Mouse (Mus musculus) heart, embryonic 14.5 days (tissue): ENCODE results near the gene Pth2. TPM values are rescaled to one million over a fixed set of nuclear protein-coding genes. Genes with fewer than 3 reads are reported as not detected.

Experiments used
- ATAC-seq: fragments of 200-750 bp; cut with Nextera tagmentation; 2 replicates; pipeline ENCODE4 v1.8.0; 2017; ENCODE audit warnings: low read depth, moderate TSS enrichment; ENCODE audit not compliant: insufficient number of reproducible peaks, insufficient read depth, low FRiP score
- H3K27ac ChIP-seq, 2 experiments: fragments of 200-500 bp in 1 of 2; fragments of 300-500 bp in 1 of 2; sonication (generic) in 1 of 2; replicated peaks in 1 of 2; 2 replicates each; pipeline ENCODE4 v1.5.1; 2012 to 2014; ENCODE audit warnings: low read depth in 2 of 2, low read length in 2 of 2, control low read depth in 1 of 2, mild to moderate bottlenecking in 1 of 2, mixed read lengths in 1 of 2; ENCODE audit not compliant: control insufficient read depth in 1 of 2, insufficient read depth in 1 of 2
- H3K27me3 ChIP-seq: fragments of 300-500 bp; sonication (generic); 2 replicates; pipeline ENCODE4 v1.6.1; 2014; ENCODE audit warnings: mild to moderate bottlenecking, low read length, control low read depth; ENCODE audit not compliant: control insufficient read depth, insufficient read depth
- H3K36me3 ChIP-seq: fragments of 300-500 bp; sonication (generic); 2 replicates; pipeline ENCODE4 v1.6.1; 2014; ENCODE audit warnings: mild to moderate bottlenecking, control low read depth, low read length, mixed read lengths; ENCODE audit not compliant: control insufficient read depth, insufficient read depth
- H3K4me1 ChIP-seq, 2 experiments: fragments of 200-500 bp in 1 of 2; fragments of 300-500 bp in 1 of 2; sonication (generic) in 1 of 2; 2 replicates each; pipeline ENCODE4 v1.6.1; 2012 to 2014; ENCODE audit warnings: low read length in 2 of 2, control low read depth in 1 of 2, mixed read lengths in 1 of 2; ENCODE audit not compliant: control insufficient read depth in 2 of 2, insufficient read depth in 2 of 2
- H3K4me2 ChIP-seq: fragments of 300-500 bp; sonication (generic); 2 replicates; pipeline ENCODE4 v1.6.1; 2014; ENCODE audit warnings: mild to moderate bottlenecking, low read length
- H3K4me3 ChIP-seq, 2 experiments: fragments of 200-500 bp in 1 of 2; fragments of 300-500 bp in 1 of 2; sonication (generic) in 1 of 2; 2 replicates each; pipeline ENCODE4 v1.5.1; 2012 to 2014; ENCODE audit warnings: low read length in 2 of 2, mild to moderate bottlenecking in 2 of 2, control low read depth in 1 of 2, low read depth in 1 of 2, moderate library complexity in 1 of 2; ENCODE audit not compliant: control insufficient read depth in 1 of 2, insufficient read depth in 1 of 2
- H3K9ac ChIP-seq: fragments of 300-500 bp; sonication (generic); 2 replicates; pipeline ENCODE4 v1.6.1; 2014; ENCODE audit warnings: mild to moderate bottlenecking, low read length
- H3K9me3 ChIP-seq: fragments of 300-500 bp; sonication (generic); 2 replicates; pipeline ENCODE4 v1.6.1; 2016; ENCODE audit warnings: low read length, control low read depth; ENCODE audit not compliant: control insufficient read depth
- WGBS: fragments of 180-500 bp; shearing (Covaris S2); extraction: QIAGEN DNeasy Blood & Tissue Kit; methylation state at CpG from one replicate; pipeline ENCODE4 v1.1.7; 2014; 5-methylcytosine and 5-hydroxymethylcytosine counted together
- polyA plus RNA-seq: library from polyadenylated mRNA; unstranded; fragments of >200 nt; fragmentation: Nextera tagmentation; extraction: Ambion mirVana; gene quantifications from 2 replicates; pipeline ENCODE4 v1.2.1, GENCODE M21; 2014

Gene Pth2
- polyA plus RNA-seq, 1 experiment from 2014 or later, result 0.61 TPM

DNA sequence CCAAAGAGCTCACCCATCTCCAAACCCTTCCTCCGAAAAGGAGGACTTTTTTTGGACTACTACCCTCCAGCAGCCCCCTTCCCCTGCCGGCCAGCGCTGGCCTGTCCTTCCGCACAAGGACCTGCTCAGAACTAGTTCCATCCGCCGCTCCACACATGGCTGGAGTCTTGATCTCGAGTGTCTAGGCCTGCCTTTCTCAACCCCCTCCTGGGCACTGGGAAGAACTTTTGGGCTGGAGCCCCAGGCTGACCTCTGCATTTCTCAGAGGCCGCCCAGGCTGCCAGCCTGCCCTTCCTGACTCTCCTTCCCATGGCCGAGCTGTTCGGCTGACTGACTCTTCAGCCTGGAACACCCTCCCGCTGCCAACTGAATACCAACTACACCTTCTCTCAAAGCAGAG lies 1.8 kb downstream of the Pth2 start:
- WGBS, result 15% methylated on average over 11 of the region's 11 CpGs
- H3K4me3 ChIP-seq, result peak overlapping the region; percentile 26 to 31
- no peak for ATAC-seq
- H3K9ac ChIP-seq, result peak overlapping the region; percentile 59; the same call in 1 of the 2 replicates
- H3K9me3 ChIP-seq, result no peaks in the 10 kb centered on the region
- no peaks in the 10 kb centered on the region for H3K36me3 ChIP-seq
- peaks cover 97% of the 10 kb centered on the region for H3K27me3 ChIP-seq
- no peak overlapping the region for H3K27ac ChIP-seq
- H3K4me1 ChIP-seq, result peaks cover 5 to 20% of the 10 kb centered on the region in 2 experiments; a peak in 3 of 4 replicates
- peak overlapping the region; percentile 63 for H3K4me2 ChIP-seq

GRCm38 (mm10) chr7:45183672-45184071 lies 2.9 kb downstream of the Pth2 start:
- Histone ChIP-seq H3K27me3 (peaks cover 96% of the 10 kb centered on the region), H3K36me3 (no peaks in the 10 kb centered on the region), H3K4me1 (peaks cover 5 to 20% of the 10 kb centered on the region in 2 experiments; a peak in 3 of 4 replicates), H3K4me3 (no peak overlapping the region), H3K4me2 (no peak overlapping the region), H3K9me3 (no peaks in the 10 kb centered on the region), H3K27ac (no peak overlapping the region), H3K9ac (no peak overlapping the region)
- WGBS, result 51% methylated on average over 7 of the region's 7 CpGs
- ATAC-seq, result no peak

GRCm38 (mm10) chr7:45185921-45186320 lies 5.1 kb downstream of the Pth2 start:
- Histone ChIP-seq H3K9ac (no peak overlapping the region), H3K9me3 (no peaks in the 10 kb centered on the region), H3K4me2 (no peak overlapping the region), H3K36me3 (no peaks in the 10 kb centered on the region), H3K4me3 (no peak overlapping the region), H3K27me3 (peaks cover 94% of the 10 kb centered on the region), H3K4me1 (peaks cover 4 to 17% of the 10 kb centered on the region in 2 experiments; a peak in 3 of 4 replicates), H3K27ac (no peak overlapping the region)
- 55% methylated on average over 7 of the region's 7 CpGs for WGBS
- ATAC-seq, result no peak

DNA sequence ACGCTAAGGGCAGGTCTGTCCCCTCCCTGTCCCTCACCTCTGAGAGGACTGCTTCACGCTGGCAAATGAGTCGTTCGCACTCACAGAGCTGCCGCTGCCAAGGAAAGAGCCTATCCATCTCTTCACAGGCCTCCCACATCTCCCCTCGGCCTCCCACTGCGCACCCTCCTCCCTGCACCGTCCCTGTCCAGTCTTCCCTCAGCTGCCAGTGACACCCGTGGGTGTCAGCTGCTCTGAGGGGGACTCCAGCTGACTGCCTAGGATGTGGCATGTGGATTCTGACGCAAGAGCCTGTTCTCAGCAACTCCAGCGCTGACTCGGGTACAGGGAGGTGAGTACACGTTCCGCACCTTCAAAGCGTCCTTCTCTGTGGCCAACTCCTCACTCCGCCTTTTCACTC lies 8.8 kb downstream of the Pth2 start:
- Histone ChIP-seq H3K4me1 (peaks cover 7 to 8% of the 10 kb centered on the region in 2 experiments; a peak in 3 of 4 replicates), H3K4me2 (no peak overlapping the region), H3K27me3 (peaks cover 64% of the 10 kb centered on the region), H3K9ac (no peak overlapping the region), H3K9me3 (no peaks in the 10 kb centered on the region), H3K27ac (no peak overlapping the region), H3K4me3 (no peak overlapping the region), H3K36me3 (no peaks in the 10 kb centered on the region)
- WGBS, result 39% methylated on average over 16 of the region's 16 CpGs
- ATAC-seq, result no peak

GRCm38 (mm10) chr7:45190186-45190585 lies 9.4 kb downstream of the Pth2 start:
- H3K36me3 ChIP-seq, result no peaks in the 10 kb centered on the region
- no peak for ATAC-seq
- 84% methylated on average over 6 of the region's 6 CpGs for WGBS

GRCm38 (mm10) chr7:45191161-45191560 lies 10.4 kb downstream of the Pth2 start:
- WGBS, result 56% methylated on average over 2 of the region's 2 CpGs
- Histone ChIP-seq H3K27ac (no peak overlapping the region), H3K27me3 (peaks cover 48% of the 10 kb centered on the region), H3K4me2 (no peak overlapping the region), H3K4me1 (peaks cover 15% of the 10 kb centered on the region in 2 experiments; a peak in 3 of 4 replicates), H3K36me3 (no peaks in the 10 kb centered on the region), H3K9ac (no peak overlapping the region), H3K9me3 (no peaks in the 10 kb centered on the region), H3K4me3 (no peak overlapping the region)
- ATAC-seq, result no peak

More at GRCm38 (mm10) chr7:45190186-45190585, 9.4 kb downstream of the Pth2 start:
- Histone ChIP-seq H3K4me2 (no peak overlapping the region), H3K27ac (no peak overlapping the region), H3K27me3 (peaks cover 58% of the 10 kb centered on the region), H3K9ac (no peak overlapping the region), H3K9me3 (no peaks in the 10 kb centered on the region), H3K4me3 (no peak overlapping the region), H3K4me1 (peaks cover 10 to 11% of the 10 kb centered on the region in 2 experiments; a peak in 3 of 4 replicates)

- no peak for ATAC-seq
- no peak overlapping the region for H3K27ac ChIP-seq
- H3K4me1 ChIP-seq, result peaks cover 15% of the 10 kb centered on the region in 2 experiments; a peak in 3 of 4 replicates
- no peak overlapping the region for H3K4me3 ChIP-seq
- no peaks in the 10 kb centered on the region for H3K9me3 ChIP-seq
- 11% methylated on average over 8 of the region's 8 CpGs for WGBS
- no peak overlapping the region for H3K9ac ChIP-seq
- no peaks in the 10 kb centered on the region for H3K36me3 ChIP-seq
- H3K27me3 ChIP-seq, result peaks cover 41% of the 10 kb centered on the region
- no peak overlapping the region for H3K4me2 ChIP-seq
These were observed 11.1 kb downstream of the Pth2 start for GRCm38 (mm10) chr7:45191803-45192363.
